Mouse (Mus musculus): ENCODE data around the gene Pcbp1.

DNA sequence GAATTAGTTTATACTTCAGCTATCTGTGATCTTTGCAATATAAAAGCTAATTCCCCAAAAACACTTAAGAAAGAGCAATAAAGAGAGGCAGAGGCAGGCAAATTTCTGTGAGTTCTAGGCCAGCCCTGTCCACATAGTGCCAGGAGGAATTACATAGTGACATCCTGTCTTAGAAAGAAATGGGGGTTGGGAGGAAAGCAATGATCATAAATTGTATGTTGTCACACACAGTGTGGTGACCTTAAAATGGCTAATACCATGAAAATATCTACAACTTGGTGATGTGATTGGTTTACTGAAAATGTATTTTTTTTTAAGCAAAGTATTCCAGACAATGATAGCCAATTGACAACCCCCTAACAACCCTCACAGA lies 46.3 kb downstream of the Pcbp1 start:
- TF ChIP-seq ZMIZ1 (IDR thresholded peaks at IDR 0.05; ENCODE audit: low read depth, low read length) (no peak), CTCF (conservative IDR thresholded peaks at IDR 0.05 in 1 of 2, IDR thresholded peaks at IDR 0.05 in 1 of 2; ENCODE audit: low read depth in 2 of 2, low read length in 2 of 2) (no peak), POLR2A (IDR thresholded peaks at IDR 0.05; ENCODE audit: low read depth, low read length) (no peak), MXI1 (IDR thresholded peaks at IDR 0.05; ENCODE audit: low read depth, low read length) (no peak)
